Mouse (Mus musculus): ENCODE results near the gene Mitd1.

The Mitd1 gene

DNA sequence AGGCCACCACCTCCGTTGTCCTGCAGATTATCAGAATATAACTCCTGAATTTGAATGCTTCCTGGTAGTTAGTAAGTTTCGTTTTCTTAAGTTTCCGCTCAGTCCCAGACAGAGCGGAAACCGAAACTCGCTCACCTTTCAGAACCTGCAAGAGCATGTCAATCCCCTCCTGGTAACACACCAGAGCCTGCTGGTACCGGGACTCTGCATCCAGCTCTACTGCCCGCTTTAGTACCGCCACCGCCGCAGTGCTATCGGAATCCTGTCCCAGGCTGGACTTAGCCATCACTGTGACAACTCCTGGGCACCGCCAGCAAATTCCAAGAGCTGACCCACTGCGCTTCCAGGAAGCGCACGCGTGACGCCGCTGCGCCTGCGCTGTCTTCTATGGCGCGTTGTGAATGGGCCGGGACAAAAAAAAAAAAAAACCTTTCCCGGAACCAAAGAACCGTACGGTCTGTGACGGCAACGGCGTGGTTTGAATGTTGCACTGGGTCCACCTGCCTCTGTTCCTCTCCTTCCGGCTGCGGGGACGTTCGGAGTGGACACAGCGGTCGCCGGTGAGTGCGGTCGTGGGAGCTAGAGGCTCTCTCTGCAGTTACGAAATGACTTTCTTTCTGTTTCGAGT is at the start of gene Mitd1, which contains the start of gene Mrpl30:
Gene Mitd1 (minus strand): TSS at position 387 of the 628 bp plus-strand sequence.
Gene Mrpl30 (plus strand): TSS at position 453 of the 628 bp plus-strand sequence.
- peak; percentile 92 to 93 for DNase-seq (ENCODE audit: low spot score in 2 of 2)

DNA sequence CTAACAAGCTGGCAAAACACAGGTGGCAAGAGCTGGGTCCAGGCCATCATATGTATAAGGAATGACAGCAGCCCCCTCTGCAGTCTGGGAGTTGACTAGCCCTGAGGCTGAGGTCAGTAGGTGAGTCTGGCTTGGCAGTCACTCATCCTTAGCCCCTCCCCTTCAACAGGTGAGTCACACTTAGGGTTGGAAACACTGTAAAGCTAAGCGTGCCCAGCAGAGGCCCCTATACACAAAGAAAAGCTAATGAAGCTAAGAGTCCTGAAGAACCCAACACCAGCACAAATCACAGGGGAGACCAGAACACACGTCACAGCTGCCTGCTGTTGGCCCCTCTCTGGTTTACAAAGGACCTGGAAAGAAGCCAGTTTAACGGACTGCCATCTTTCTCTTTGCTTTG is 41.6 kb upstream of the Mitd1 start:
- DNase-seq (ENCODE audit: low spot score in 2 of 2) = peak in 1 of 2 experiments; percentile 6

DNA sequence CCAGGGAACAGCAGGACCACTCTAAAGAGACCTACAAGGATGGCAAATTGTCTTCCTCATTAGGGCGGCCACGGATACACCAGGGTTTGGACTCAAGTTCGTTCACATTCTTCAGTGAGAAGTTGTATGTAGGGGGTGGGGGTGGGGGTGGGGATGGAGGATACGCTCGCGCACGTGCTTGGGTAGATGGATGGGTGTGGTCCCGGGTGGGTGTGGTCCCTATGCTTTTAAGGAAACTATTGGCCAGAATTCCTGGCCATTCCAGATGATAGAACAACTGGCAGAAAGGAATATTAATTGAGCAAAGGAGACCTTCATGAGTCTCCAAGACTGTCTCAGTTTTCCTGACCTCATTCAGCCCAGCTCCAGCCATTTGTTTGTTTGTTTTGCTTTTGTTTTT is 35.8 kb upstream of the Mitd1 start:
- DNase-seq (ENCODE audit: low spot score in 2 of 2) = no peak

DNA sequence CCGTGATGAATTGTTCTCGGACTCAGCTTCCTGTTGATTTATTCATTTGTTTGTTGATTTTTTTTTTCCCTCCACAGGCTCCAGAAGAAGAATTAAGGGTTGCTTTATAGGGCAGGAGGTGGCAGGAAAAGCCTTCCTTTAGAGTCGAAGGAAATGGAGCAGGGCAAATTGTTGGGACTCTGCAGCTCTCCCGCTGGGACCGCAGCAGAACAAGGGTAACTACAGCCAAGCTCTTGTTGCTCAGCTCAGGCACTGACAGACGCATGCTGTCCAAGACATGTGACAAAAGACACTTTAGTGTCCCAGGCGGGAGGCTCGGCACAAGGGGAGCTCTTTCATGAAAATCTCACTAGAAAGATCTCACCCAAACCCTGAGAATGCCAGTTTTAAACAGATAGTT is 32.3 kb upstream of the Mitd1 start:
- DNase-seq (ENCODE audit: low spot score in 2 of 2) = peak in 1 of 2 experiments; percentile 14

DNA sequence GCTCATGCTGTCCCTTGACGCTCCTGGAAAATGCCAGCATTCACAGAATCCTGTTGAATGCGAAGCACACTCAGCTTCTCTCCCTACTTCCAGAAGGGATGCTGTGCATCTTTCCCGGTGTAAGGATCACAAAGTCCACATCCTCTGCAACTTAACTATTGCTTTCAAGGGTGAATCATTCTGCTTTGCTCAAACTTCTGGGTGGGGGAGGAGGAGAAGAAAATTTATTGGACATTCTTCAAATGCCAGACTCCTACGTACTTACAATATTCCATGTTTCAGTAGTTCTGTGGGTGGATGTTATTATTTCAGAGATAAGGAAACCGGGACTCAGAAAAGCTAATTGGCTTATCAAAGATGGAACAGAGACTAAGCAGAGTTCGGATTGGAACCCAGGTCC is 27.9 kb upstream of the Mitd1 start:
- DNase-seq (ENCODE audit: low spot score in 2 of 2) = no peak

DNA sequence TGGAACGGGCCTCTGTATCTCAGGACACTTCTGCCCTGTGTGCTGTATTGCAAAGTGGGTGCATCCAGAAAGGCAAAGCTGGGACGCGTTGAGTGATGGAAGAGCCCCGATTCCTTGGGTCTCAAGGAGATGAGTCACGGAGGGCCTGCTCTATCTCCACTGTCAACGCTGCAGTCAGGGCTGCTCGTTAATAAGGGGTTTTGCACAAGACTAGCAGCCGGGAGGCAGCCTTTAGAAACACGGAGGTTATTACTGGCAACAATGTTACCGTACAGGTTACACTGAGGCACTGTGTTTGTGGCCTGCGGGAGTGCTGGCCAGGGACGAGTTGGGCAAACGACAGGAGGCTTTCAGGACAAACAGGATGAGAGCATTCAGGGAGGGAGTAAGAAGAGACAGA is 27.5 kb upstream of the Mitd1 start:
- DNase-seq (ENCODE audit: low spot score in 2 of 2) = no peak

DNA sequence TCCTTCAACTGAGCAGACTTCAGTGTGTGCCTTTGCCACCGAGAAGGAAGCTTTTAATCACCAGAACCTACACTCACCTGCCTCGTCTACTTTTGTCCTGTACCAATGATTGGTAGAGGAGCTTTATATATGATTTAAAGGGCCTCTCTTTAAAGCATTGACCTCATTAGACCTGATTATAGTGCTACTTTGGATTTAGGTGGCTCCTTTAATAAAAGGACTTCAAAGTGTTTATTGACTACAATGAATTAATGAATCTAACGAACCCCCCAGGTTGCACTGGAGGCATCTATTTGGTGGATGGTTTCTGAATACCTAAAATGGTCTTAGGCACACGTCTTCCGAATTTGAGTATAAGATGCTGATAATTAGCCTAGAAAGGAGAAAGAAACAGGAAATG is 26.2 kb upstream of the Mitd1 start, which contains the start of gene Lyg2:
Gene Lyg2 (minus strand): TSS at position 101 of the 400 bp plus-strand sequence.
- DNase-seq (ENCODE audit: low spot score in 2 of 2) = no peak

DNA sequence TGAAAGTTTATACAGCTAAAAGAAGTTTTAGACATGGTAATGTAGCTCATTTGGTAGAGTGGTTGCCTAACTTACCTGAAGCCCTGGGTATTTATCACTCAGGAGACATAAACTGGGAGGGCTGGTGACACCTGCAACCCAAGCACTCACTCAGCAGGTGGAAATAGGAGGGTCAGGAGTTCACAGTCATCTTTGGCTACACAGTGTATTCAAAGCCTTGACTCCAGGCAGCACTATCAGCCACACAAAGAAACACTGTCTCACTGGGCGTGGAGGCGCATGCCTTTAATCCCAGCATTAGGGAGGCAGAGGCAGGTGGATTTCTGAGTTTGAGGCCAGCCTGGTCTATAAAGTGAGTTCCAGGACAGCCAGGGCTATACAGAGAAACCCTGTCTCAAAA is 22.5 kb upstream of the Mitd1 start:
- no peak for DNase-seq (ENCODE audit: low spot score in 2 of 2)

DNA sequence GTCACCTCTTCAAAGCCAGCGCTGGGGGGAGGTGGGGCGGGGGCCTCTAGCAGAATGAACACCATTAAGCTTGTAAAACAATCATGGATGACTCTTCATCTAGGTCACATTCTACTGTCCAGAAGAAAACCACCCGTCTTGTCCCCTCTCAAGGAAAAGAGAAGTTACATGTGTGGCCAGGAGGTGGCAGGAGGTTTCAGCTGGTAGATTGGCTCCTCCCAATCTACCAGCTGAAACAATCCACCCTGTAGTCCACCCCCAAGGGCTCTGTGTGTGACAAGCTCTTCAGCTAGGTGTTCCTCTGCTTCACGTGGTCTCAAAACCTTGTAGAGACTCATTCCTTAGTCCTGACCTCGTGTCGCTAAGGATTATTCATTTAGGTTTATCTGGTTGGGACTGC is 13.0 kb upstream of the Mitd1 start:
- DNase-seq (ENCODE audit: low spot score in 2 of 2) = peak in 1 of 2 experiments; percentile 28

DNA sequence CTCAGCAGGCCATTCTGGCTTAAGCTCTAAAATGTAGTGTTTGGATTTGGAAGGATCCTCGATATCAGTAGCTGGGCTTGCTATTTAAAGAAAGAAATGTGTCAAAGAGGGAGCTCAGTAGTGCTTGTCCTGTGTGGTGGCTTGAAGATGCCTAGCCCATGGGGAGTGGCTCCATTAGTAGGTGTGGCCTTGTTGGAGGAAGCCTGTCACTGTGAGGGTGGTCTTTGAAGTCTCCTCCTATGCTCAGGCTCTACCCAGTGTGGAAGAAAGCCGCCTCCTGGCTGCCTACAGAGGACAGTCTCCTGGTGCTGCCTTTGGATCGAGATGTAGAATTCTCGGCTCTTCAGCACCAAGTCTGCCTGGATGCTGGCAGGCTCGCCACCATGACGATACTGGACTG is 10.1 kb upstream of the Mitd1 start:
- DNase-seq (ENCODE audit: low spot score in 2 of 2) = no peak

DNA sequence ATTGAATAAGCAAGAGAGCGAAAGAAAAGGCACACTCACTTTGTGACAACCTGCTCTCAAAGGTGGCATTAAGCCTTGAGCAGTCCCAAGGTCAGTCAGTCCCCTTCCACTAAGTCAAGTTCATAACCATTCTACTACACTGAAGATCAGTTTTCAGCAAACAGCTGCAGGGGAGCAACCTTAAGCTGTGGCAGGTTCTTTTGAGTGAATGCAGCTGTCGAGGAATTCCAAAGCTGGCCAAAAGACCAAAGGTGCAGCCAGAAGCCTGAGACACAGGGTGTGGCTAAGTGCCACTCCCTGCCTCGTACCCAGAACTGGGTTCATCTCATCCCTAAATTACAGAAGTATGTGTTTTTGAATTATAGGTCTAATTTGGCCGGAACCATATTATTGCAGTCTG is 9.6 kb upstream of the Mitd1 start:
- DNase-seq (ENCODE audit: low spot score in 2 of 2) = no peak

DNA sequence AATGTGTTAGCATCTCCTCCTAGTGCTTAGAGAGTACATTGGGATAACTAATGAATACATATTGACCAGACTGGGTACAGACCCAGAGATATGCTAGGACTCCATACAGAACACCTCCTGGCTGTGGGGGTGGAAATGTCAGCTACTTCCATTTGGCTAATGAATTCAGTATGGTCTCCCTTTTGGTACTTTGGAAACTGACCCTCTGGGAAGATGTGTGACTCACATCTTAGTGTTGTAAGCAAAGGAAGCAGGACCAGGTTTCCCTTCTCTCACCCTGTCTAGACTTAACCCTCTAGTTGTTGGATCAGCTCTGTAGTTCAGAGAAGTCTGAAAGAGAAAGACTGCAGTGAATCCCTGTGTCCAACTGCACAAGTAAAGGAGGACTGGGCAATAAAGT is 4.4 kb upstream of the Mitd1 start:
- no peak for DNase-seq (ENCODE audit: low spot score in 2 of 2)

DNA sequence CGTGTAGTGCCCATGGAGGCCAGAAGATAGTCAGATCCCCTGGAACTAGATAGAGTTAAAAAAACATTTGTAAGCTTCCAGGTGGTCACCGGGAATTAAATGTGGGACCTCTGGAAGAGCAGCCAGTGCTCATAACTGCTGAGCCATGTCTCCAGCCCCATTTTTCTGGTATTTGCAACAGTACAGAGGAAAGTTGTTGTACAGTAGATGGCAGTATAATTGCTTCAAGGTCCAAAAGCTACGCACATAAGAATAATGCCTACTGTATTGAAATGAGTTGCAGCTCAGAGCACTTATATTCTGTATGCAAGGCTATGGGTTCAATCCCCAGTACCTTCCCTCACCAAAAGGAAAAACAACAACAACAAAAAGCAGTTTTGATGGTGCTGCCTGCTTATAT is 1.2 kb upstream of the Mitd1 start:
- DNase-seq (ENCODE audit: low spot score in 2 of 2) = no peak

DNA sequence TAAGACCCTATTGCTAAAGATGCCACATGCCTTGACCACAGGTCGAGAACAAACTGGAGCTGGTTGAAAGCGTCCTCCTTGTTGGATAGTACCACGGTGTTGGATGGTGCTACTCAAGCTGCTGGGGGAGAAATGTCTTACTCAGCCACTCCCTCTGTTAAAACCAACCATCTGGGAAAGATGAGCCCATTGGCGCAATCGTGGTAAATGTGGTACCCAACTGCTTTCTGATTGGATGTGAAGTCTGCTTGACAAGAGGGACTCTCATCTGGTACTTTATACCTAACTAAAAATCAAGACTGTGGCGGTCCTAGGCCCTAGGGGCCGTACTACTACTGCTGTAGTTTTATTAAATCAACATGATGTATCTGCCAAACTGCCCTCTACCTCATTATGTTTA is 1.0 kb downstream of the Mitd1 start:
- no peak for DNase-seq (ENCODE audit: low spot score in 2 of 2)

DNA sequence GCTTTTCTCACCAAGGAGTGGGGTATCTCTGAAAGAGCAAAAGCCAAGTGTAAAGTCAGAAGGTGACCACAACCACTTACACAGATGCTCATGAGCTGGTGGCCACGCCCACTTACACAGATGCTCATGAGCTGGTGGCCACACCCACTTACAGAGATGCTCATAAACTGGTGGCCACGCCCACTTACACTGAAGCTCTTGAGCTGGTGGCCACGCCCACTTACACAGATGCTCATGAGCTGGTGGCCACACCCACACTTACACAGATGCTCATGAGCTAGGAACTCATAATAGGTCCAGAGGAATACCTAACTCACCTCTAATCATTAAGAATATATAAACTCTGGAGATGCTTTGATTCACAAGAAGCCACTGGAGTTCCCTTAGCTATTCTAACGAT is 5.8 kb downstream of the Mitd1 start:
- no peak for DNase-seq (ENCODE audit: low spot score in 2 of 2)

DNA sequence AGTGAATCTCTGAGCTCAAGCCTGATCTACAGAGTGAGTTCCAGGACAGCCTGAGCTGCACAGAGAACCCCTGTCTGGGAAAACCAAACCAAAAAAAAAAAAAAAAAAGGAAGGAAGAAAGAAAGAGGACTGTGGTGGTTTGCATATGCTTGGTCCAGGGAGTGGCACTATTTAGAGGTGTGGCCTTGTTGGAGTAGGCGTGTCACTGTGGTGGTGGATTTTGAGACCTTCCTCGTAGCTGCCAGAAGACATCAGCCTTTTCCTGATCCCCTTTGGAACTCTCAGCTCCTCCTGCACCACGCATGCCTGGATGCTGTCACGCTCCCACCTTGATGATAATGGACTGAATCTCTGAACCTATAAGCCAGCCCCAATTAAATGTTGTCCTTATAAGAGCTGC is 6.8 kb downstream of the Mitd1 start:
- DNase-seq (ENCODE audit: low spot score in 2 of 2) = no peak

DNA sequence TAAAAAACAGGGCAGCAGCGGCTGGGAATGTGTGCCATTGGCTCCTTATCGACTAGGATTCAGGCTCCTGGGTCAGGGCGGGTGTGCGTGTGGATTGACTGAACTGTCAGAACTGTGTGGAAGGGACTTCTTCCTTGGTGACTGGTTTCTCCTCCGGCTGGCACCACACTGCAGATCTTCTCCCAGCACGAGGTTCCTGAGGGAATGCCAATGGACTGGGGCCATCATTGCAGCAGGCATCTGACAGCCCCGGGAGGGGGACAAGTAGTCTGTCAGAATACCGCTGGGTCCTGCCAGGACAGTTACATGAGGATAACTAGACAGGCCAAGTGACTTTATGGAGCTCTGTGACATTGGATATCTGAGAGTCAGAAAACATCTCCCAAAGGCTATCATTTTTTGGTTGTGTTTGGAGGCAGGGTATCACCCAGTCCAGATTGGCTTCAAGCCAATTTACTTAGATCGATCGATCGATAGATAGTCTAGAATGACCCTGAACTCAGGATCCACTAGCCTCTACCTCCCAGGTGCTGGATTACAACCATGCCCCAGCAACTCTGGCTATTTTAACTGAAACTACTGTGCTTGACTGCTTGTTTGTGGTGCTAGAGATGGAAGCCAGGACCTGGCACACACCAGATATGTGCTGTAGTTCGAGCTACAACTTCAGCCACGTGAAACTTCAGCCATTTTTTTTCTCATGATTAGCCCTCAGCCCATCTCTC is 12.3 kb downstream of the Mitd1 start:
- no peak for DNase-seq (ENCODE audit: low spot score in 2 of 2)

DNA sequence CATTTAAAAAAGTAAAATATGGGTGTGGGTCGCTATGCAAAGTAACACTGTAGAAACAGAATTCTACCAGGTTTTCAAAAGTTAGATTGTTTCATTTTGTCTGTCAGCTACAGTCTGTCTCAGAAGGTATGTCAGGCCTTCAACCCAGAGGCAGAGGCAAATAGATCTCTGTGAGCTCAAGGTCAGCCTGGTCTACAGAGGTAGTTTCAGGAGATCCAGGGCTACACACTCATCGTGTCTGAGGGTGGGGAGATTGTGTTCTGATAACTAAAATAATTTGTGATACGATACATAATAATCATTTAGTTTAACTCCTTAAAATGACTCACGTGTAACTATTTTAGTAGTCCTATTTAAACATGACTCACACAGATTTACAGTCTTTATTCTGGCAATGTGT is 17.1 kb downstream of the Mitd1 start:
- DNase-seq (ENCODE audit: low spot score in 2 of 2) = no peak

DNA sequence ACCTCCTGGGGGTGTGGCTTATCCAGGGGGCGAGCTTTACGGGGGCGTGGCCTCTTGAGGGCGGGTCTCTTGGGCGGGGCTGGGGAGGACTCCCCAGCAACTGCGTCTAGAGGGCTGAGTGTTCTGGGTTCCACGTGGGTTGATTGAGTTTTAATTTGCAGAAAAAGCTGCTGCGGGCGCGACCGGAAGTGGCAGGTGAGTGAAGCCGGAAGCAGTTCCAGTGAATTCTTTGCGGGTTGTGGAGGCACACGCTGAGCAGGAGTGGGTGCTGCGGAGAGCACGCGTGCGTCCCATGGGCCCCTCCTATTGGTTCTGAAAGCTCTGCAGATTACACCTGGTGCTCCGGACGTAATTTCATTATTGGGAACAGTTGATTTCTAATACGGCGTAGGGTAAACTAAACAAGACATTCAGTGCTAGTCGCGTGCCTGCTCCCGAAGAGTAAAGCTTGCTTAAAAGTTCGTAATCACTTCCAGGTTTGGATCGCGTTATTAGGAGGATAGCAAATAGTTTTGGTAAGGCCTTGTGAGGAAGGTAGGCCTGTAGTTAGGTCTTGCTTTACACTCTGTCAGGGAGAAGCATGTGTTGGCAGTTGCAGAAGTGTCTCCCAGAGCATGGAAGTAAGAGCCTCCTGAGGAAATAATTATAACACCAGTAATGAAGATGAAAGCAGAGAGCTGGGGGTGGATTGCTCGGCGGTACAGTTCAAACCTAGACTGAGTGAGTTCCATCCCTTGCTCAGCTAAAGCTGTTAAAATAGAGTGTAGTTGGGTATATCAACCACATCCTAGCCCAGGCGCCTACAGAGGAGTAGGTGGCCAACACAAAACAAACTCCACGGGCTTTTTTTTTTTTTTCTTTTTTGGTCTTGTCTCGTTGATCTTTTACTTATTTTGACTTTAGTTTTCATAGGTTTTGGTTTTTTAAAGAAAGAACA is 17.8 kb downstream of the Mitd1 start:
- DNase-seq (ENCODE audit: low spot score in 2 of 2) = peak; percentile 76 to 82

DNA sequence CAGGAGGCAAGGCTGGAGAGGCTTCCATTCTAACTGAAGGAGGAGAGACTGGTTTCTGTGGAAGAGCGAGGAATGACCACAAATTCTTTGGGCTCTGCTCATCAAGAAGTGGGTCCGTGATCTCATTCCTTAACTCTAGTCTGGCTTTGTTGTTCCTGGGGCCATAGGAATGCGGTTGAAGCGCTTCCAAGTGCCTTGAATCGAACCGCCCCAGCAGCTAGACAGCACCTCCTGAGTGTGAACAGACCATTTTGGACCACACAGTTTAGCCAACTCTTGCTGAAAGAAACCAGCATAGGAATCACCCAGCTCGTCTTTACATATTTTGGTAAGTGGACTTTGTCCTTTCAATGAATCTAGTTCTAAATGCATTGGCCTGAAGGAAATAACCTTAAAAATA is 18.5 kb downstream of the Mitd1 start, which contains the start of gene Lipt1:
Gene Lipt1 (plus strand): TSS at position 35 of the 400 bp plus-strand sequence.
- peak in 1 of 2 experiments; percentile 24 for DNase-seq (ENCODE audit: low spot score in 2 of 2)

DNA sequence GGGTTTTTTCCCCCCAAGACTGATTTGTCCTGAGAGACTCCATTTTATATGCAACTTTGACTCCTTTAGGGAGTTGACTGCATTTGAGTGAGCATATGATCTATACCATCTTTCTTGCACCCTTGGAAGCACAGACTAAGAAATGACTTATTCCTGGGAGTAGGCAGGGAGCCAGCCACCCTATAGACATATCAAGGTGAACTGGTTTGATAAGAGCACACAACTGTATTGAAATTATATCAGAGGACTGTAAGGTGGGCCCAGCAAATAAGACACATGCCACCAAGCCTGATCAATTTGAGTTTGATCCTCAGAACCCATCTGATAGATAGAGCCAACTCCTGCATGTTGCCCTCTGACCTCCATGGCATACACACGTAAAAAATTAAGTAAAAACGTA is 20.8 kb downstream of the Mitd1 start:
- no peak for DNase-seq (ENCODE audit: low spot score in 2 of 2)

DNA sequence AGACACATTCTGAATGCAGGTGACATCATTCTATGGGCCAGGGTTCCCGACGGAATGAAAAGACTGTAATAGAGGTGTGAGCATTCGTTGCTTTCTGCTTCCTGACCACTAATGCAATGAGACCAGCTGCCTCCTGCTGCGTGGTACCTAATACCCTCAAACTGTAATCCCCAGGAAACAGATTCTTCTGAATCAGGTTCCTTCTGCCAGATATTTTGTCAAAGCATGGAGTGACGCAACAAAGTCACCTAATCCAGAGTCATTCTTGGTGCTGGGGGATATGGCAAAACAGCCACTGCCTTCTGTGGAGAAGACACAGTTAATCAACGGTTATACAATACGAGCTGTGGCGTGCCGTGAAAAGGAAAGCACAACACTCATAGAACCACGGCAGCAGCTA is 21.6 kb downstream of the Mitd1 start:
- DNase-seq (ENCODE audit: low spot score in 2 of 2) = no peak
